Mouse (Mus musculus) testis, adult 2 months (tissue): ENCODE data around the gene Fbxo31. TPM values are rescaled to one million over a fixed set of nuclear protein-coding genes. Genes with fewer than 3 reads are reported as not detected.

Experiments
- H3K27ac ChIP-seq: fragments of 200-500 bp; 2 replicates; pipeline ENCODE4 v1.5.1; 2012; ENCODE audit warnings: low read depth, low read length; ENCODE audit not compliant: control insufficient read depth, insufficient read depth
- H3K27me3 ChIP-seq: fragments of 200-500 bp; 2 replicates; pipeline ENCODE4 v1.6.1; 2012; ENCODE audit warnings: mild to moderate bottlenecking, low read length, moderate library complexity; ENCODE audit not compliant: control insufficient read depth, insufficient read depth
- H3K36me3 ChIP-seq: fragments of 200-500 bp; 2 replicates; pipeline ENCODE4 v1.6.1; 2012; ENCODE audit warnings: mild to moderate bottlenecking, low read length; ENCODE audit not compliant: control insufficient read depth, insufficient read depth
- H3K4me1 ChIP-seq: fragments of 200-500 bp; 2 replicates; pipeline ENCODE4 v1.6.1; 2012; ENCODE audit warnings: low read length; ENCODE audit not compliant: control insufficient read depth, insufficient read depth
- H3K4me3 ChIP-seq: fragments of 200-500 bp; 2 replicates; pipeline ENCODE4 v1.5.1; 2012; ENCODE audit warnings: low read depth, mild to moderate bottlenecking, low read length, moderate library complexity, mixed read lengths; ENCODE audit not compliant: control insufficient read depth
- CTCF ChIP-seq: fragments of 200-500 bp; IDR thresholded peaks from 2 replicates; pipeline ENCODE4 v1.5.1; 2012; ENCODE audit warnings: low read depth, mild to moderate bottlenecking, inconsistent platforms, low read length, moderate library complexity; ENCODE audit not compliant: control insufficient read depth, insufficient read depth, insufficient replicate concordance
- POLR2A ChIP-seq: fragments of 200-500 bp; IDR thresholded peaks from 2 replicates; pipeline ENCODE4 v1.6.1; 2012; ENCODE audit warnings: low read depth, mild to moderate bottlenecking, inconsistent platforms, low read length, moderate library complexity; ENCODE audit not compliant: control insufficient read depth
- polyA plus RNA-seq: library from polyadenylated mRNA; depleted of rRNA; stranded (reverse); fragments of >200 nt; gene quantifications from 2 replicates; pipeline ENCODE4 v1.2.3, GENCODE M21; 2012

Fbxo31 gene
- polyA plus RNA-seq, 1 experiment: 6.8 TPM

DNA sequence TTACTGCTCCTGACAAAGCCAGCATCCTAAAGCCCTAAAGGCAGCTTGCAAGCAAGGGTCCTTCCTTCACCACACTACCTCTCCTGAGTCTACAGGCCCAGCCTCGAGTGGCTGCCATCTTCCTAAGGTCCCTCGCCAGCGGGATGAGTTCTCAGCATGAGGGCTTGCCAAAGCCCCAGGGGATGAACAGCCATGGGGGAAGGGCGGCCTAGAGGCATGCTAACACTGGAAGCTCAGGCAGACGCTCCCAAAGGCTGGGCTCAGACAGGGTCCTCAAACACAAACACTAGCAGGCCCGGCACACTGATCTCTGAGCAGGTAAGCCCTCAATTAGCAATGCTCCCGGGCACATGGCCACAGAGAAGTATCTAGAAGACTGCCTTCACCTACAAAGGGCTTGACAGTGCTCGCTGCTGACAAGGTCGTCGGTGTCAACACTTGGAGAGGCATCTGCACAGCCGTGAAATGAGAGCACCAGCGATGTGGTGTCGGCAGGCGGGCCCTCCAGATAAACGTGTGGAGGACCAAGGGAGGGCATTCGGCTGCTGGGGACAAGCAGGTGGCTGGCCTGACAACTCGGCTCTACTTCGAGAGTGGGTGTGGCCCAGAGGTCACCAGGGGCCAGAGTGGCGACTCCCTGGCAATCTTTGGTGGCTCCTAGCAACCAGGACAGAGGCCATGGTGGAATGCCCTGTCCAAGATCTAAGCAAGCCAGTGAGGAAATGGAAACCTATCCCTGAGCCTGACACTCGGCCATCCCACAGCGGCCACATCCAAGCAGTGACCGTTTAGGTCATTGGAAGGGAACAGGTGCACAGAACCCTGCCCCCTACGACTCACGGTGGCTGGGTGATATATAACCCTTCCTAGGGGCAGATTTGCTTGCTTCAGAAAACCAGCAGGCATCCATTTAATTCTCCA is 27.3 kb downstream of the Fbxo31 start:
- no peaks in the 10 kb centered on the region for H3K36me3 ChIP-seq
- H3K4me1 ChIP-seq: no peaks in the 10 kb centered on the region
- no peak for TF ChIP-seq POLR2A
- no peak for TF ChIP-seq CTCF
- H3K4me3 ChIP-seq: no peak overlapping the region
- no peak overlapping the region for H3K27ac ChIP-seq
- H3K27me3 ChIP-seq: no peaks in the 10 kb centered on the region

DNA sequence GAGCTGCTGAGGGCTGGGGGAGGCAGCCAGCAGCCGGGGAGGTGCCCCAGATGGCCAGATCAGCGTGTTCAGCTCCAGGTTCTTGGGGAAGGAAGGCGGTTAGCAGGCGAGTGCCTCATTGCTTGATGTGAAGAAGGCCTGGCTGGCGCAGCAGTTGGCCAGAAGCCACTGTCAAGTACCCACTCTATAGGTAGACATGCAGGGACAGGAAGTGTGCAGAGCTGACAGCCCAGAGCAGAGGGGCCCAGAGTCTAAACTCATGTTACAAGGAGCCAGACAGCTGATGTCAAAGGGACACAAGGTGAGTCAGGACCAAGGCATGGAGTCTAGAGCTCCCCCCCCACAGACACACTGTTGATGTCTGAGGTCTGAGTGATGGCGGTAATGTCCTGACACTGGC is 28.6 kb downstream of the Fbxo31 start:
- Histone ChIP-seq H3K27me3 (no peaks in the 10 kb centered on the region), H3K4me1 (no peaks in the 10 kb centered on the region), H3K4me3 (no peak overlapping the region), H3K27ac (no peak overlapping the region), H3K36me3 (no peaks in the 10 kb centered on the region)
- TF ChIP-seq CTCF: no peak
- TF ChIP-seq POLR2A: no peak

DNA sequence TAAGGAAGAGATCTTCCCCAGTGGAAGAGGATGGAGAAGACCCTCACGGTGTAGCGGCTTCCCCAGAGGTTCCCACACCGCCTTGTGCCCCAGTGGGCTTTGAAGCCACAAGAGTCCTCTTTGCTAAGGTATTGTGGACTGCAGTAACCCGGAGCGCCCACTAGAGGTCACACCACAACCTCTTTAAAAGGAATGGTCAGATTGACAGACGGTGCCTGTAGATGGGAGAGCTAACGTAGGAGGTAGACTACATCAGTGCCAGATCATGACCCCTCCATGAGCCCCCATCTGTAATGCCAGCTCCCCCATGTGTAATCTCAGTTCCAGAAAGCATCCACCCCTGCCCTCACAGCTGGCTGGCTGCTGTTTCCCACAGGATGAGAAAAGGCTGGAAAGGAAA is 31.5 kb downstream of the Fbxo31 start:
- H3K27me3 ChIP-seq: no peaks in the 10 kb centered on the region
- TF ChIP-seq CTCF: peak; percentile 63; the same call in 1 of the 2 replicates
- no peak for TF ChIP-seq POLR2A
- no peak overlapping the region for H3K27ac ChIP-seq
- no peak overlapping the region for H3K4me3 ChIP-seq
- no peaks in the 10 kb centered on the region for H3K36me3 ChIP-seq
- peaks cover 9% of the 10 kb centered on the region for H3K4me1 ChIP-seq

DNA sequence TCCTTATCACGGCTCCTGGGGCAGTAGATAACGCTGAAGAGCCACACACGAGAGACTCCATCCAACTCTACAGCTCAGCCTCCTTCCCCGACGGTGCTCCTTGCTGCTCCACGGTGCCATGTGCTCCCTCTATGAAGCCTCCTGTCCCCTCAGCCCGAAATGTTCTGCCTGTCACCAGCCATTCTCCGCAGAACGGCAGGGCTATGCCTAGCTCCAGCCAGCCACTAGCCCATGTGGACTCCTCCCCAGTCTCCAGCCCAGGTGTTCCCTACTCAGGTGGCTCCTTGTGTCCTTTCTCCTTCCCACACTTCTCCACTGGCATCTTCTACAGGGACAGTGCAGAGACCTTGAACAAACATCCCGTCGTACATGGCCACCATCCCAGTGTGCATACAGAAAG is 33.7 kb downstream of the Fbxo31 start:
- TF ChIP-seq POLR2A (no peak), CTCF (no peak)
- no peaks in the 10 kb centered on the region for H3K27me3 ChIP-seq
- H3K4me3 ChIP-seq: peak overlapping the region; percentile 66
- H3K27ac ChIP-seq: no peak overlapping the region
- peaks cover 17% of the 10 kb centered on the region for H3K4me1 ChIP-seq
- no peaks in the 10 kb centered on the region for H3K36me3 ChIP-seq

DNA sequence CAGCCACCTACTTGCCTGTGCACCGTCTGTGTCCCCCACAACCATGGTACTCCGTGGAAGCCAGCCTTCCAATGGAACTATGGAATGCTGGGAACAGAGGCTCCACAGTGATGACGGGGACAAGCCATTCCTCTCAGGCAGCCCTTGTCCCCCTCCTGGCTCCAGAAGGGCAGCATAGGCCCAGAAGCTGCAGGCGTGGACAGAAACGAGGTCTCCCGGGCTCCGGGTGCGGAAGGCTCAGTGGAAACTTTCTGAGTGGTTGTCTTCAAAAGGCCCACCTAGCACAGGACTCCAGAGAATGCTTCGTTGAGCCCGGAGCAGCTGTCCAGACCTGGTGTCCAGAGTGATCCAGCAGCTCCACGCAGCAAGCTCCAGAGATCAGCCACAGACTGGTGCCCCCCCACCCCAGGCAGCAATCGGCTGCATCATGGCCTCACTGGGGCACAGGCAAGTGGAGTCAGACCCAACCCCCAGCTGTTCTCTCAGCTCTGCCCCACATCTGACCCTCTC is 34.3 kb downstream of the Fbxo31 start, which contains the start of gene 1700018B08Rik:
1700018B08Rik (minus strand) TSS at position 45 of the 510 bp plus-strand sequence.
- Histone ChIP-seq H3K27me3 (no peaks in the 10 kb centered on the region), H3K4me3 (peak within 1 kb of the TSS; percentile 95), H3K36me3 (no peaks in the 10 kb centered on the region), H3K4me1 (peaks cover 17% of the 10 kb centered on the region), H3K27ac (peak within 1 kb of the TSS; percentile 63)
- TF ChIP-seq POLR2A: peak; percentile 55; the same call in 1 of the 2 replicates
- no peak for TF ChIP-seq CTCF

DNA sequence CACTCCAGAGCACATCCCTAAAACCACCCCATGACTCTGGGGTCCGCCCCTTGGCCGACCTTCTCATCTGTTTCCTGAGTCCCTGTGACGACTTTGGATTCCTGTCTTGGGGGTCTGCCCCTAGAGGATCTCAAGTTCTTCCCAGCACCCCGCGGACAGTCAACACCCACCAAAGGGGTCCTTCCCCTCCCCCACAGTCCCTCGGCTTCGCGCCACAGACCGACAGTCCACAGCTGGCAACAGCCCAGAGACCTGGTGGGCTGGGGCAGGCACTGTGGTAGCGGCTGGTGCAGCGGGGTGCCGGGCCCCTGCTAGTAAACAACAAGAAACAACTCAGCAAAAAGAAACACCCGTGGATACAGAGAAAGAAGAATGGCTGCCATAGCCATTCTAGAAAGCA is 35.7 kb downstream of the Fbxo31 start:
- peaks cover 17% of the 10 kb centered on the region for H3K4me1 ChIP-seq
- no peaks in the 10 kb centered on the region for H3K27me3 ChIP-seq
- TF ChIP-seq POLR2A (no peak), CTCF (no peak)
- no peaks in the 10 kb centered on the region for H3K36me3 ChIP-seq
- no peak overlapping the region; the same call in 1 of the 2 replicates for H3K27ac ChIP-seq
- peak overlapping the region; percentile 95 for H3K4me3 ChIP-seq

DNA sequence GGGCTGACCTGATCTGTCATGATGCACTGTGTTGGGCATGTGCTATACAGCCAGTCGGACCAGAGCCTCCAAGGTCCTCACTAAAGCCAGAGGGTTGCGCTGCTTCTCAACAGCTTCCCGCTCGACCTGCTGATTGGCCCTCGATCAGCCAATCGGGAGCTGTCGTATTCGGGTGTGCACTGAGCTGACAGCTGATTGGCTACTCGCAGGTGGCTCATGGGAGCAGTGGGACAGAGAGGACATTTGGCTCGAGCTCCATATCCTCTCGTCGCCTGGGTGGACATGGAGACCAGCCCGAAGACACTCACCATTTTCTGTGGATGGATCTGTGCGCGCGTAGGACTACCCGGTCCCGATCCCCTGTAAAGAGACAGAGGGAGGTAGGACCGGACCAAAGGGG is 36.7 kb downstream of the Fbxo31 start:
- no peak for TF ChIP-seq CTCF
- TF ChIP-seq POLR2A: peak; percentile 74
- no peaks in the 10 kb centered on the region for H3K27me3 ChIP-seq
- H3K36me3 ChIP-seq: no peaks in the 10 kb centered on the region
- peaks cover 17% of the 10 kb centered on the region for H3K4me1 ChIP-seq
- H3K4me3 ChIP-seq: peak overlapping the region; percentile 95
- H3K27ac ChIP-seq: peak overlapping the region; percentile 75; the same call in 1 of the 2 replicates

DNA sequence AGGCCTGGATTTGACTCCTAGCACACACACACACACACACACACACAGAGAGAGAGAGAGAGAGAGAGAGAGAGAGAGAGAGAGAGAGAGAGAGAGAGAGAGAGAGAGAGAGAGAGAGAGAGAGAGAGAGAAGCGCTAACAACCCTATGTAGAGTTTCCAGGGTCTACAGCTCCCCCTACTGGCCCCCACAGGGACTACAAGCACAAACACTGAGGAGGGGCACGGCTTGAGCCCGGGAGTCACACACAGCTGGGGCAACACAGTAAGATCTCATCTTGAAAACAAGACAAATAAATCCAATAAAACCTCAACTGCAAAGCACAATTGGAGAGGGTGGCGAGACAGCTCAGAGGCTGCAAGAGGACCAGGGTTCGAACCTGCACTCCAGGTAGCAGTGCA is 46.2 kb downstream of the Fbxo31 start:
- Histone ChIP-seq H3K4me1 (no peaks in the 10 kb centered on the region; the same call in 1 of the 2 replicates), H3K36me3 (no peaks in the 10 kb centered on the region), H3K27ac (no peak overlapping the region), H3K27me3 (no peaks in the 10 kb centered on the region), H3K4me3 (no peak overlapping the region)
- TF ChIP-seq POLR2A (no peak), CTCF (peak; percentile 69; the same call in 1 of the 2 replicates)
